Mouse (Mus musculus) C2C12 (cell line): Measurements from ENCODE around the gene Ssu2.

Experiments used
- CEBPB ChIP-seq: IDR thresholded peaks from one replicate; pipeline ENCODE4 v1.6.1; 2011; ENCODE audit warnings: low read depth, mild to moderate bottlenecking, control low read depth, moderate library complexity
- CTCF ChIP-seq: IDR thresholded peaks from one replicate; pipeline ENCODE4 v1.5.1; 2011; ENCODE audit not compliant: control insufficient read depth, insufficient read depth, insufficient read length
- MAX ChIP-seq: IDR thresholded peaks from one replicate; pipeline ENCODE4 v1.6.1; 2011; ENCODE audit warnings: mild to moderate bottlenecking, control low read depth

- TF ChIP-seq CTCF (no peak), MAX (no peak), CEBPB (no peak)
Observed at GRCm38 (mm10) chr6:112401953-112402683, 14.3 kb upstream of the Ssu2 start.
